7 mouse cellular contexts compared by ENCODE assay signal in genomic region chr5:115543509-115544253, GRCm38 (mm10). TPM values are rescaled to one million over a fixed set of nuclear protein-coding genes. Genes with fewer than 3 reads are reported as not detected.
DNase-seq lines count a peak whose midpoint lies in the region; ATAC-seq and TF ChIP-seq lines count a peak whose summit lies in the region.

No protein-coding gene starts in this region.

- no peaks in the 10 kb centered on the region for H3K27me3 ChIP-seq in limb, embryonic 14.5 days (ENCODE audit: control insufficient read depth, insufficient read depth, low read length)
- no peaks in the 10 kb centered on the region for H3K27me3 ChIP-seq in midbrain, embryonic 12.5 days
- no peaks in the 10 kb centered on the region for H3K27me3 ChIP-seq in stomach, postnatal 0 days (ENCODE audit: control insufficient read depth, insufficient read depth, low read length)

- no peaks in the 10 kb centered on the region for H3K9me3 ChIP-seq in limb, embryonic 14.5 days (ENCODE audit: control insufficient read depth, low read length)
- no peaks in the 10 kb centered on the region for H3K9me3 ChIP-seq in midbrain, embryonic 12.5 days
- H3K9me3 ChIP-seq in stomach, postnatal 0 days (ENCODE audit: control insufficient read depth, low read length) = no peaks in the 10 kb centered on the region

- 0 out of 2 replicates have a peak overlapping the region, but pooled peaks have one; percentile 3 for H3K4me2 ChIP-seq in limb, embryonic 14.5 days (replicated peaks; ENCODE audit: low read depth, low read length, severe bottlenecking)
- no peak overlapping the region for H3K4me2 ChIP-seq in midbrain, embryonic 12.5 days (replicated peaks)
- peak overlapping the region; percentile 47 for H3K4me2 ChIP-seq in stomach, postnatal 0 days (replicated peaks; ENCODE audit: low read depth)

- H3K4me3 ChIP-seq in limb, embryonic 14.5 days (replicated peaks; ENCODE audit: low read length) = no peak overlapping the region
- H3K4me3 ChIP-seq in midbrain, embryonic 12.5 days = no peak overlapping the region
- peak overlapping the region; percentile 24; the same call in 1 of the 2 replicates for H3K4me3 ChIP-seq in stomach, postnatal 0 days (ENCODE audit: low read depth, low read length)

- peaks cover 46% of the 10 kb centered on the region for H3K36me3 ChIP-seq in limb, embryonic 14.5 days (ENCODE audit: control insufficient read depth, insufficient read depth, low read length)
- peaks cover 4% of the 10 kb centered on the region; the same call in 1 of the 2 replicates for H3K36me3 ChIP-seq in midbrain, embryonic 12.5 days
- H3K36me3 ChIP-seq in stomach, postnatal 0 days (ENCODE audit: control insufficient read depth, insufficient read depth, low read length) = peaks cover 14% of the 10 kb centered on the region

- DNase-seq in adrenal gland, adult (ENCODE audit: inconsistent age in 2 of 2, low spot score in 1 of 2) = peak; percentile 80 to 93
- peak; percentile 84 for DNase-seq in cerebellum, adult 8-10 months
- peak; percentile 89 for DNase-seq in kidney, adult 18-20 months
- peak; percentile 80 for DNase-seq in limb, embryonic 14.5 days (ENCODE audit: low spot score)
- DNase-seq in stomach, postnatal 0 days (ENCODE audit: low spot score) = peak; percentile 81

- H3K4me1 ChIP-seq in limb, embryonic 14.5 days (ENCODE audit: control insufficient read depth, insufficient read depth, low read length) = peaks cover 27% of the 10 kb centered on the region
- peaks cover 37% of the 10 kb centered on the region for H3K4me1 ChIP-seq in midbrain, embryonic 12.5 days
- H3K4me1 ChIP-seq in stomach, postnatal 0 days (replicated peaks; ENCODE audit: control insufficient read depth, insufficient read depth) = peaks cover 10% of the 10 kb centered on the region

- TF ChIP-seq CTCF in stomach, postnatal 0 days (IDR thresholded peaks at IDR 0.05; ENCODE audit: low read depth) = no peak

- peak overlapping the region; percentile 61 for H3K27ac ChIP-seq in limb, embryonic 14.5 days (replicated peaks; ENCODE audit: low read depth, low read length)
- peak overlapping the region; percentile 11; the same call in 1 of the 2 replicates for H3K27ac ChIP-seq in midbrain, embryonic 12.5 days (replicated peaks)
- H3K27ac ChIP-seq in stomach, postnatal 0 days (replicated peaks) = peak overlapping the region; percentile 88

- ATAC-seq in granulocyte monocyte progenitor cell, adult 5-6 weeks (replicated peaks; ENCODE audit: poor library complexity, severe bottlenecking) = peak; percentile 57
- peak; percentile 35 for ATAC-seq in limb, embryonic 14.5 days (ENCODE audit: low FRiP score, low read depth)
- ATAC-seq in midbrain, embryonic 12.5 days (ENCODE audit: low FRiP score, low read depth) = no peak
- ATAC-seq in stomach, postnatal 0 days (ENCODE audit: low FRiP score, low TSS enrichment) = peak; percentile 75

- no peak for TF ChIP-seq POLR2A in limb, embryonic 14.5 days (IDR thresholded peaks at IDR 0.05; ENCODE audit: borderline replicate concordance, extremely low read depth, insufficient read depth, insufficient read length)

- H3K9ac ChIP-seq in limb, embryonic 14.5 days (ENCODE audit: low read depth, low read length, severe bottlenecking) = peak overlapping the region; percentile 9; the same call in 1 of the 2 replicates
- H3K9ac ChIP-seq in midbrain, embryonic 12.5 days (replicated peaks) = no peak overlapping the region
- H3K9ac ChIP-seq in stomach, postnatal 0 days (ENCODE audit: low read length) = peak overlapping the region; percentile 43

- no peak for TF ChIP-seq EP300 in stomach, postnatal 0 days (optimal IDR thresholded peaks at IDR 0.05)

- 36% methylated on average over 17 of the region's 17 CpGs for WGBS in limb, embryonic 14.5 days
- WGBS in midbrain, embryonic 12.5 days = 69% methylated on average over 17 of the region's 17 CpGs
- WGBS in stomach, postnatal 0 days = 21% methylated on average over 17 of the region's 17 CpGs

RNA-seq across cellular contexts. Expression of gene Rplp0, which starts 15.6 kb away (rescaled TPM):
- 2,324 and 2,796 TPM in 2 replicates for total RNA-seq in granulocyte monocyte progenitor cell, adult 5-6 weeks (2014; fragmentation: Nextera tagmentation)
- total RNA-seq in granulocyte monocyte progenitor cell, adult 5-6 weeks (2017) = 1,887 and 2,078 TPM in 2 replicates
- polyA plus RNA-seq in limb, embryonic 14.5 days (2012; rRNA removed) = 3,411 and 4,152 TPM in 2 replicates
- polyA plus RNA-seq in limb, embryonic 14.5 days (2014; fragmentation: Nextera tagmentation; extraction: Ambion mirVana) = 2,030 and 2,068 TPM in 2 replicates
- polyA plus RNA-seq in midbrain, embryonic 12.5 days (2016; fragmentation: Nextera tagmentation; extraction: Ambion mirVana) = 863 and 871 TPM in 2 replicates
- 1,317 and 1,335 TPM in 2 replicates for polyA plus RNA-seq in stomach, postnatal 0 days (2015; fragmentation: Nextera tagmentation; extraction: Ambion mirVana)

RNA-seq across cellular contexts. Expression of gene Gcn1l1, which starts 21.4 kb away (rescaled TPM):
- 26.9 and 43.5 TPM in 2 replicates for total RNA-seq in granulocyte monocyte progenitor cell, adult 5-6 weeks (2014; fragmentation: Nextera tagmentation)
- total RNA-seq in granulocyte monocyte progenitor cell, adult 5-6 weeks (2017) = 33.4 and 37.4 TPM in 2 replicates
- 47.0 and 59.2 TPM in 2 replicates for polyA plus RNA-seq in limb, embryonic 14.5 days (2012; rRNA removed)
- polyA plus RNA-seq in limb, embryonic 14.5 days (2014; fragmentation: Nextera tagmentation; extraction: Ambion mirVana) = 42.8 and 49.7 TPM in 2 replicates
- 63.1 and 65.3 TPM in 2 replicates for polyA plus RNA-seq in midbrain, embryonic 12.5 days (2016; fragmentation: Nextera tagmentation; extraction: Ambion mirVana)
- 11.2 and 11.7 TPM in 2 replicates for polyA plus RNA-seq in stomach, postnatal 0 days (2015; fragmentation: Nextera tagmentation; extraction: Ambion mirVana)

RNA-seq across cellular contexts. Expression of gene Pxn, which starts 37.2 kb away (rescaled TPM):
- total RNA-seq in granulocyte monocyte progenitor cell, adult 5-6 weeks (2014; fragmentation: Nextera tagmentation) = 56.2 and 57.1 TPM in 2 replicates
- 110 and 111 TPM in 2 replicates for total RNA-seq in granulocyte monocyte progenitor cell, adult 5-6 weeks (2017)
- polyA plus RNA-seq in limb, embryonic 14.5 days (2012; rRNA removed) = 119 and 145 TPM in 2 replicates
- polyA plus RNA-seq in limb, embryonic 14.5 days (2014; fragmentation: Nextera tagmentation; extraction: Ambion mirVana) = 25.0 and 26.3 TPM in 2 replicates
- polyA plus RNA-seq in midbrain, embryonic 12.5 days (2016; fragmentation: Nextera tagmentation; extraction: Ambion mirVana) = 24.0 and 27.2 TPM in 2 replicates
- 21.1 and 25.8 TPM in 2 replicates for polyA plus RNA-seq in stomach, postnatal 0 days (2015; fragmentation: Nextera tagmentation; extraction: Ambion mirVana)

RNA-seq across cellular contexts. Expression of gene Sirt4, which starts 59.2 kb away (rescaled TPM):
- total RNA-seq in granulocyte monocyte progenitor cell, adult 5-6 weeks (2014; fragmentation: Nextera tagmentation) = 9.2 and 23.1 TPM in 2 replicates
- 2.9 and 7.1 TPM in 2 replicates for total RNA-seq in granulocyte monocyte progenitor cell, adult 5-6 weeks (2017)
- polyA plus RNA-seq in limb, embryonic 14.5 days (2012; rRNA removed) = 69.2 and 82.4 TPM in 2 replicates
- 20.4 and 24.1 TPM in 2 replicates for polyA plus RNA-seq in limb, embryonic 14.5 days (2014; fragmentation: Nextera tagmentation; extraction: Ambion mirVana)
- polyA plus RNA-seq in midbrain, embryonic 12.5 days (2016; fragmentation: Nextera tagmentation; extraction: Ambion mirVana) = 24.2 and 26.2 TPM in 2 replicates
- 10.1 and 11.5 TPM in 2 replicates for polyA plus RNA-seq in stomach, postnatal 0 days (2015; fragmentation: Nextera tagmentation; extraction: Ambion mirVana)

Comparison
In these comparisons a context has a peak if more than half of its experiments do, and no peak if none do; other contexts are left out.
1. H3K27ac ChIP-seq: peak in every context shown above with its lines; median percentile 88 in stomach, postnatal 0 days; 61 in limb, embryonic 14.5 days; 11 in midbrain, embryonic 12.5 days.